Mouse (Mus musculus) adrenal gland, adult 18-20 months (tissue): Measurements from ENCODE around the gene Prep. TPM values are rescaled to one million over a fixed set of nuclear protein-coding genes. Genes with fewer than 3 reads are reported as not detected.
"Not testable (repeated sequence)": the region's sequence is repeated elsewhere in the genome, so short reads cannot be mapped to it uniquely, and the experiment has no call there.

Experiments
- DNase-seq, 2 experiments: peaks; one replicate each; pipeline ENCODE4 v3.0.0; 2021 to 2022; ENCODE audit warnings: low spot score in 2 of 2
- microRNA-seq, 2 experiments: library from miRNA; unstranded; fragments of <30 nt; microRNA quantifications; one replicate each; pipeline ENCODE4 v1.2.0; 2021; ENCODE audit warnings: borderline number of aligned reads in 2 of 2
- total RNA-seq, 2 experiments: library from RNA; stranded (reverse); gene quantifications; 1 replicate in 1 of 2; 2 replicates in 1 of 2; pipeline ENCODE4 v1.2.3; 2021

The Prep gene
- total RNA-seq, 2 experiments from 2014 or later, result 11.2 to 21.5 TPM

- DNase-seq, result no peak
Observed at GRCm38 (mm10) chr10:45174345-45174744, 107.3 kb downstream of the Prep start.

GRCm38 (mm10) chr10:45177798-45178197, 110.8 kb downstream of the Prep start, which contains the start of gene Popdc3:
Gene Popdc3 (plus strand): TSS chr10:45178098.
- DNase-seq, result not testable (repeated sequence)

GRCm38 (mm10) chr10:45180677-45181326, 113.8 kb downstream of the Prep start:
- DNase-seq, result no peak

- DNase-seq, result no peak
Observed at GRCm38 (mm10) chr10:45181344-45181743, 114.3 kb downstream of the Prep start.

- no peak for DNase-seq
Observed at GRCm38 (mm10) chr10:45185457-45185856, 118.5 kb downstream of the Prep start.

GRCm38 (mm10) chr10:45193330-45194310, 126.6 kb downstream of the Prep start:
- no peak for DNase-seq

GRCm38 (mm10) chr10:45194531-45194930, 127.5 kb downstream of the Prep start:
- no peak for DNase-seq

GRCm38 (mm10) chr10:45204582-45204981, 137.6 kb downstream of the Prep start:
- no peak for DNase-seq

GRCm38 (mm10) chr10:45210201-45210600, 143.2 kb downstream of the Prep start:
- no peak for DNase-seq

GRCm38 (mm10) chr10:45216676-45217075, 149.7 kb downstream of the Prep start:
- no peak for DNase-seq

Small RNA genes within 50 kb of the gene (microRNA-seq; reads per million reads assigned to microRNA genes)
- 0 reads per million in 2 experiments for gene Gm23766

Other genes starting within 250 kb of the Prep start
- under 1 TPM; 0.74 to 0.86 TPM for gene Popdc3, start 110.9 kb downstream of the Prep start, total RNA-seq